Comparison of ENCODE assay signal across 9 mouse cellular contexts in the genomic region with DNA sequence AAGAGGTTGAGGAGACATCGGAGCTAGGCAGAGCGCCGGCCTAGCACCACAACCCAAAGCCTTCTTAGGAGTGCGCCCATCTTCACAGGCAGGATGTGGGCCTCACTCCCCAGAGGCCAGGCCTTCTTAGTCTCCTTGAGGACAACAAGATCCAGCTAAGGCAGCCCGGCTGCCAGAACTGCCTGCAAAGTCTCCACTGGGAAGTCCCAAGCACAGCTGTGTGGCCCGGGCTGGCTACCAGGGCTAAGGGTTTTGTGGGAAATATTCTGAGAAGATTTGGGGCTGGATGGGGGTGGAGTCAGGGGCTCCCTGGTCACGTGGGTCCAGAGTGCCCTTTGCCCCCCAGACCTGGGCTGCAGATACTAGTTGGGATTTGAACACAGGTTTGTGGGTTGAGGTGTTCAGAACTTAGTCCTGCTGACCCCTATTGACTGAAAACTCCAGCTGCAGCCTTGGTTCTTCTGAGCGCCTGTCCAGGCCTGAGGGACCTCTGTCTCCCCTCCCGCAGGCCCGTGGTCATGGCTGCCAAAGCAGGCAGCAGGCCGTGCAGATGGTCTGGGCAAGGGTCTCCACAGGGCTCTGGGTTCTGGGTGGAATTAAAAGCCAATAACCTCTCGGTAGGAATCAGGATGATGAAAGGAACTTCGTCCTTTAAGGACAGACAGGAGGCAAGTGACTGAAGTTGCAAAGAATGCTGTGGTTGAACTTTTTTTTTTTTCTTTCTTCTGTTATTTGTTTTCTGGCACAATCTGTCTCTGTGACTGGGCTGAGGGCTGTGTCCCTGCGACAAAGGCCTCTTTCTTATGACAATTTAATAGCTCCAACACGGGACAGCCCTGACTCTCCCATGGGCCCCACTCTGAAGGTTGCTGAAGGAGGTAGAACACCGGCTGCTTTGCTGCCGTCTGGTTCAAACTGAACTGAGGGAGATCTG.
A peak's percentile ranks its signal among the peaks of the same experiment; 100 is the strongest.
DNase-seq lines count a peak whose midpoint lies in the region; TF ChIP-seq lines count a peak whose summit lies in the region.
"Had no signal": no experiment of that assay in that cellular context is flagged by ENCODE, and none has a peak within 500 bp of the region (broad histone marks: within the 10 kb centered on the region; RNA-seq: fewer than 3 reads in every experiment).

No protein-coding gene starts in this region.

- no peaks in the 10 kb centered on the region for H3K9me3 ChIP-seq in ES-E14 (ENCODE audit: control insufficient read depth, insufficient read depth, low read depth, low read length)

- H3K36me3 ChIP-seq in ES-E14 (ENCODE audit: control insufficient read depth, insufficient read depth, low read length, poor library complexity, severe bottlenecking) = no peaks in the 10 kb centered on the region

- no peak overlapping the region for H3K9ac ChIP-seq in ES-E14 (ENCODE audit: insufficient read depth, low read depth, low read length, poor library complexity, severe bottlenecking)

- H3K4me3 ChIP-seq in ES-E14 (ENCODE audit: insufficient read depth in 1 of 2, low read depth in 1 of 2, low read length in 2 of 2, poor library complexity in 1 of 2, severe bottlenecking in 1 of 2) = no peak overlapping the region
- H3K4me3 ChIP-seq: erythroblast, embryonic 14.5 days had no signal

- H3K27ac ChIP-seq in ES-E14 (ENCODE audit: insufficient read depth, low read depth, low read length, poor library complexity, severe bottlenecking) = no peak overlapping the region

- in situ Hi-C loops in ES-E14 (cut with MboI; ENCODE audit: low sequenced_read_pairs in 2 of 2, unreplicated experiment in 2 of 2) = loop anchor here (10.0 kb wide), 1 partner anchor 333 kb away; no protein-coding TSS in a partner anchor

- DNase-seq in cerebellum, postnatal 10 days = peak; percentile 82 to 91
- no peak for DNase-seq in cerebellum, postnatal 25 days
- DNase-seq in ES-E14 (ENCODE audit: low read depth, low spot score) (no peak), MN1 (ENCODE audit: low spot score) (no peak)
- DNase-seq in heart, adult 8-10 months (ENCODE audit: low spot score) = peak; percentile 52
- peak; percentile 26 to 53 for DNase-seq in kidney, postnatal 4 days
- DNase-seq in urinary bladder, adult 2 months (ENCODE audit: low spot score) = no peak
- DNase-seq in frontal cortex, postnatal 25 days (ENCODE audit: low spot score in 2 of 2) = no peak

- peaks cover 2 to 4% of the 10 kb centered on the region in 2 experiments; a peak in 2 of 4 replicates for H3K4me1 ChIP-seq in ES-E14 (ENCODE audit: control insufficient read depth in 2 of 2, insufficient read depth in 2 of 2, low read length in 2 of 2, poor library complexity in 1 of 2)

TF ChIP-seq in ES-E14, 5 proteins besides CTCF, POLR2A, EP300 and RAD21:
- peak; percentile 68; the same call in 1 of the 2 replicates for TF ChIP-seq ZNF384 (IDR thresholded peaks at IDR 0.05; ENCODE audit: low read depth, low read length)
- TF ChIP-seq HCFC1 (IDR thresholded peaks at IDR 0.05; ENCODE audit: borderline replicate concordance, insufficient read depth, low read length) = no peak
- TF ChIP-seq CHD2 (IDR thresholded peaks at IDR 0.05; ENCODE audit: low read depth, low read length) = no peak
- TF ChIP-seq MAFK (IDR thresholded peaks at IDR 0.05; ENCODE audit: insufficient read depth, low read depth, low read length) = no peak
- TF ChIP-seq ZC3H11A (IDR thresholded peaks at IDR 0.05; ENCODE audit: borderline replicate concordance, low read depth, low read length) = no peak

Comparison
In these comparisons a context has a peak if more than half of its experiments do, and no peak if none do; other contexts are left out.
1. DNase-seq: peak in cerebellum, postnatal 10 days (2 of 2), heart, adult 8-10 months (single experiment) and kidney, postnatal 4 days (2 of 2); none in cerebellum, postnatal 25 days (0 of 2), ES-E14 (single experiment), urinary bladder, adult 2 months (single experiment), frontal cortex, postnatal 25 days (0 of 2) and MN1 (single experiment).